Mouse (Mus musculus): ENCODE results near the gene Syne1. TPM values are rescaled to one million over a fixed set of nuclear protein-coding genes. Genes with fewer than 3 reads are reported as not detected.
A peak's percentile ranks its signal among the peaks of the same experiment; 100 is the strongest.

Syne1 gene
- total and polyA plus RNA-seq, 2 experiments from 2014 or later = 18.7 to 93.3 TPM

DNA sequence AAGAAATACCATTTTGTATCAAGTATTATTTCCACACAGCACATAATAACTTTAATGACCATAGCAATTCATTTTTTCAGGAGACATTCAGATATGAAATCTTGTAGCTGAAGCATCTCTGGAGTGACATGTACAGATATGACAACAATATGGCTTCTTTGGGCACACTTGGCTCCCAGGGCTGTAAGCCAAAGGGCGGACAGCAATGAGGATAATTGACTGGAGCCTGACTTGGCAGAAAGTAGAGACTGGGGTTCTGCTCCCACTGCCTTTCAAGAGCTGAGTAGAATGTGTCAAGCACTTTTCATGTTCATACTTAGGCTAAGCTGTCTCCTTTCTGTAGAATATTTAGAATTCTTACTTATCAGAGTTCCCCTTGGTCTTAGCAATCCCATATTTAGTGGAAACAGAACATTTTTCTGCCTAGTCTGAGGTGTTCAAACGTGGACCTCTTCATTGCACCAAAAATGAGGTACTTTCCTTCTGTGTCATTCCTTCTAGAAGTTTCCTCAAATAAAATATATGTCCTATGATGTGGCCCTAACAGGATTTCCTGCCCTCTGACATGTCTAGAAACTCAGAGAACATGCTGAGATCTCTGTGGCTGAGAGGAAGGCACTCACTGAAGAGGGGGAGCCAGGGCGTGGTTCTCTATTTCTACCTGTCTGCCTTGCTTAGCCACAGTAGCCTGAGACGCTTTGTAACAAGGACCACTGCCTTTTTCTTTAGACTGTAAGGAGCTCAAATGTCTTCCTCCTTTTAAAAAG lies 103.1 kb downstream of the Syne1 start:
- H3K27me3 ChIP-seq (ENCODE audit: insufficient read depth, low read length) = no peaks in the 10 kb centered on the region
- H3K9me3 ChIP-seq (ENCODE audit: low read length) = no peaks in the 10 kb centered on the region
- WGBS = 63% methylated on average over 4 of the region's 4 CpGs
- ATAC-seq (no peak), DNase-seq (ENCODE audit: low spot score) (peak; percentile 12)
- no peak overlapping the region for H3K9ac ChIP-seq (replicated peaks; ENCODE audit: low read length)
- no peaks in the 10 kb centered on the region for H3K4me1 ChIP-seq (ENCODE audit: insufficient read depth, low read length)
- H3K4me3 ChIP-seq (ENCODE audit: low read length) = no peak overlapping the region
- no peaks in the 10 kb centered on the region for H3K36me3 ChIP-seq (ENCODE audit: insufficient read depth, low read length)
- no peak overlapping the region for H3K4me2 ChIP-seq (ENCODE audit: low read depth, low read length)
- no peak overlapping the region for H3K27ac ChIP-seq
- no peak for TF ChIP-seq CTCF (IDR thresholded peaks at IDR 0.05; ENCODE audit: low read depth)

DNA sequence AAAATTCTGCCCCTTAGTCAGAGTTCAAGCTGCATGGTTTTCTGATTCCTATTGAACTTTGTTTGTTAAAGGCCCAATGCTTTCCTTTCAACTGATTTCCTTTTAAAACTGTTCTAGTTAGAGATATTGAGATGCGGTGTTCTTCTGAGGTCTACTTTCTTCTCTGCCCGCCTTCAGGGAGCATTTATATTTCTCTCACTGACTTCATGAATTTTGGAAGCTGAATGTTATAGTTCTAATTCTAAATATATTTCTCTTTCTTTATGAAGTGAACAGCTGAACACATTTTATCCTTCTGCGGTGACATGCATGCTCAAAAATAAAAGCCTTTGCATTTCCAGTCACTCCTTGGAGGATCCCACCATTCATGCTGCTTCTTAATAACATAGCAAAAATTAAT lies 106.0 kb downstream of the Syne1 start:
- Histone ChIP-seq H3K36me3 (ENCODE audit: insufficient read depth, low read length) (no peaks in the 10 kb centered on the region), H3K4me3 (ENCODE audit: low read length) (no peak overlapping the region), H3K4me1 (ENCODE audit: insufficient read depth, low read length) (no peaks in the 10 kb centered on the region), H3K9ac (replicated peaks; ENCODE audit: low read length) (no peak overlapping the region), H3K27me3 (ENCODE audit: insufficient read depth, low read length) (no peaks in the 10 kb centered on the region), H3K4me2 (ENCODE audit: low read depth, low read length) (no peak overlapping the region), H3K9me3 (ENCODE audit: low read length) (no peaks in the 10 kb centered on the region), H3K27ac (no peak overlapping the region)
- no peak for TF ChIP-seq CTCF (IDR thresholded peaks at IDR 0.05; ENCODE audit: low read depth)
- WGBS = 85% methylated on average over 3 of the region's 3 CpGs
- ATAC-seq (no peak), DNase-seq (ENCODE audit: low spot score) (no peak)

- ATAC-seq (no peak), DNase-seq (ENCODE audit: low spot score) (no peak)
- Histone ChIP-seq H3K27me3 (ENCODE audit: insufficient read depth, low read length) (no peaks in the 10 kb centered on the region), H3K9me3 (ENCODE audit: low read length) (no peaks in the 10 kb centered on the region), H3K4me3 (ENCODE audit: low read length) (no peak overlapping the region), H3K4me1 (ENCODE audit: insufficient read depth, low read length) (no peaks in the 10 kb centered on the region), H3K4me2 (ENCODE audit: low read depth, low read length) (no peak overlapping the region), H3K9ac (replicated peaks; ENCODE audit: low read length) (no peak overlapping the region), H3K36me3 (ENCODE audit: insufficient read depth, low read length) (no peaks in the 10 kb centered on the region), H3K27ac (no peak overlapping the region)
- TF ChIP-seq CTCF (IDR thresholded peaks at IDR 0.05; ENCODE audit: low read depth) = no peak
- 88% methylated on average over 2 of the region's 2 CpGs for WGBS
These were observed 108.3 kb downstream of the Syne1 start for GRCm38 (mm10) chr10:5443020-5443419.

- no peak for TF ChIP-seq CTCF (IDR thresholded peaks at IDR 0.05; ENCODE audit: low read depth)
- ATAC-seq = 0 out of 2 replicates have a peak, but pooled peaks have one; percentile 24
These were observed 111.4 kb downstream of the Syne1 start for GRCm38 (mm10) chr10:5439802-5440350.

GRCm38 (mm10) chr10:5437766-5438165 lies 113.5 kb downstream of the Syne1 start:
- Histone ChIP-seq H3K9me3 (ENCODE audit: low read length) (no peaks in the 10 kb centered on the region), H3K4me2 (ENCODE audit: low read depth, low read length) (no peak overlapping the region), H3K4me3 (ENCODE audit: low read length) (no peak overlapping the region), H3K27me3 (ENCODE audit: insufficient read depth, low read length) (no peaks in the 10 kb centered on the region), H3K9ac (replicated peaks; ENCODE audit: low read length) (no peak overlapping the region), H3K36me3 (ENCODE audit: insufficient read depth, low read length) (no peaks in the 10 kb centered on the region), H3K4me1 (ENCODE audit: insufficient read depth, low read length) (no peaks in the 10 kb centered on the region), H3K27ac (no peak overlapping the region)
- no peak for TF ChIP-seq CTCF (IDR thresholded peaks at IDR 0.05; ENCODE audit: low read depth)
- 91% methylated on average over 2 of the region's 2 CpGs for WGBS
- ATAC-seq (no peak), DNase-seq (ENCODE audit: low spot score) (no peak)

More at GRCm38 (mm10) chr10:5439802-5440350, 111.4 kb downstream of the Syne1 start:
- no peak overlapping the region for H3K4me2 ChIP-seq (ENCODE audit: low read depth, low read length)
- 36% methylated on average over 2 of the region's 2 CpGs for WGBS
- no peaks in the 10 kb centered on the region for H3K27me3 ChIP-seq (ENCODE audit: insufficient read depth, low read length)
- H3K4me3 ChIP-seq (ENCODE audit: low read length) = no peak overlapping the region
- H3K27ac ChIP-seq = no peak overlapping the region
- H3K9me3 ChIP-seq (ENCODE audit: low read length) = no peaks in the 10 kb centered on the region
- no peak overlapping the region for H3K9ac ChIP-seq (replicated peaks; ENCODE audit: low read length)
- no peaks in the 10 kb centered on the region for H3K4me1 ChIP-seq (ENCODE audit: insufficient read depth, low read length)
- DNase-seq (ENCODE audit: low spot score) = peak; percentile 36
- no peaks in the 10 kb centered on the region for H3K36me3 ChIP-seq (ENCODE audit: insufficient read depth, low read length)

- DNase-seq (ENCODE audit: low spot score) (peak; percentile 56), ATAC-seq (peak; percentile 80)
- TF ChIP-seq CTCF (IDR thresholded peaks at IDR 0.05; ENCODE audit: low read depth) = no peak
- Histone ChIP-seq H3K27ac (no peak overlapping the region), H3K4me3 (ENCODE audit: low read length) (no peak overlapping the region), H3K9ac (replicated peaks; ENCODE audit: low read length) (no peak overlapping the region), H3K27me3 (ENCODE audit: insufficient read depth, low read length) (no peaks in the 10 kb centered on the region), H3K4me1 (ENCODE audit: insufficient read depth, low read length) (no peaks in the 10 kb centered on the region), H3K9me3 (ENCODE audit: low read length) (no peaks in the 10 kb centered on the region), H3K4me2 (ENCODE audit: low read depth, low read length) (no peak overlapping the region), H3K36me3 (ENCODE audit: insufficient read depth, low read length) (peaks cover 8% of the 10 kb centered on the region; the same call in 1 of the 2 replicates)
- WGBS = 43% methylated on average over 4 of the region's 4 CpGs
These were observed 127.3 kb downstream of the Syne1 start for GRCm38 (mm10) chr10:5423984-5424383.

DNA sequence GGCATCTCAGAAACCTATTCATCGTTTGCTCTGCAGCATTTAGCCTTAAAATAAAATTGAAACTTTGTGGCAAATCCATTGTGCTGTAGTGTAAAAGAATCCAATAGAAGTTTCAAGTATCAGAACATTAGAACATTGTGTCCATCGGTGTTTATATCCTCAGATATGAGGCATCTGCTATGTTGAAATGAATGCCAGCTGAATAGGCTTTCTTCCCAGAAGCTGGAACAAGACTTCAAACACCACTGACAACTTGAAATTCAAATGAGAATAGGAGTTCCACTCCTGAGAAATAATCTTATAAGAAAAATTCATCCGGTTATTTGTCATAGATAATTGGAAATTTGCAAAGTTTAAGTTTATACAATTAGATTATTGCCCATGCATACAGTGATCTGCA lies 135.6 kb downstream of the Syne1 start:
- DNase-seq (ENCODE audit: low spot score) = no peak

More for the DNA sequence above, 135.6 kb downstream of the Syne1 start:
- 73% methylated on average over 3 of the region's 3 CpGs for WGBS
- Histone ChIP-seq H3K4me2 (ENCODE audit: low read depth, low read length) (no peak overlapping the region), H3K9me3 (ENCODE audit: low read length) (no peaks in the 10 kb centered on the region), H3K27me3 (ENCODE audit: insufficient read depth, low read length) (no peaks in the 10 kb centered on the region), H3K4me3 (ENCODE audit: low read length) (no peak overlapping the region), H3K27ac (no peak overlapping the region), H3K36me3 (ENCODE audit: insufficient read depth, low read length) (peaks cover 8% of the 10 kb centered on the region; the same call in 1 of the 2 replicates), H3K9ac (replicated peaks; ENCODE audit: low read length) (no peak overlapping the region), H3K4me1 (ENCODE audit: insufficient read depth, low read length) (no peaks in the 10 kb centered on the region)
- TF ChIP-seq CTCF (IDR thresholded peaks at IDR 0.05; ENCODE audit: low read depth) = no peak
- no peak for ATAC-seq
